Mouse (Mus musculus): ENCODE data around the gene Muc1. TPM values are rescaled to one million over a fixed set of nuclear protein-coding genes. Genes with fewer than 3 reads are reported as not detected.

Muc1 gene
- 1 to 10 TPM in 1 of 2 experiments, under 1 TPM in 1; 0.31 to 1.3 TPM for total RNA-seq (2021)
- long read RNA-seq, experiment 1: 0 reads
- long read RNA-seq, experiment 2: 0 reads

DNA sequence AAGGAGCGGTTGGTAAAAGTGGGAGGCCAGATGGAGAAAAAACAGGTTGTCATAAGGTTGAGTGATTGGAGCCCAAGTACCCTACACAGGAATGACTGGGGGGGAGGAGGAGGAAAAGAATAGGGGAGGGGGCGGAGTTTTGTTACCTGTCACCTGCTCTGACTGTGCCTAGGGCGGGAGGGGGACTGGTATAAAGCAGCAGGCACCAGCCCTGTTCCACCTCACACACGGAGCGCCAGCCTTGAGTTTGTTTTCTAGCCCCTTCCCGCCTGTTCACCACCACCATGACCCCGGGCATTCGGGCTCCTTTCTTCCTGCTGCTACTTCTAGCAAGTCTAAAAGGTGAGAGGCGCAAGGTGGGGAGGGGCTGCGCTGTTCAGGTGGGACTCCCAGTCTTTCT lies at the start of gene Muc1:
TSS of gene Muc1 (plus strand) at position 222 of the 400 bp plus-strand sequence.
- H3K27ac ChIP-seq: peak within 1 kb of the TSS; percentile 93
- H3K4me3 ChIP-seq: peak within 1 kb of the TSS; percentile 68
- TF ChIP-seq CTCF (conservative IDR thresholded peaks at IDR 0.05): no peak
- no peak for DNase-seq (ENCODE audit: low spot score in 2 of 2)

GRCm38 (mm10) chr3:89181749-89182500 lies 46.9 kb upstream of the Muc1 start:
- H3K4me3 ChIP-seq: no peak overlapping the region
- no peak for TF ChIP-seq CTCF (conservative IDR thresholded peaks at IDR 0.05)
- no peak for DNase-seq (ENCODE audit: low spot score in 2 of 2)
- peak overlapping the region; percentile 98; the same call in 1 of the 2 replicates for H3K27ac ChIP-seq

GRCm38 (mm10) chr3:89182531-89183057 lies 46.3 kb upstream of the Muc1 start:
- no peak for DNase-seq (ENCODE audit: low spot score in 2 of 2)
- Histone ChIP-seq H3K4me3 (peak overlapping the region; percentile 88; the same call in 1 of the 2 replicates), H3K27ac (peak overlapping the region; percentile 98)
- no peak for TF ChIP-seq CTCF (conservative IDR thresholded peaks at IDR 0.05)

DNA sequence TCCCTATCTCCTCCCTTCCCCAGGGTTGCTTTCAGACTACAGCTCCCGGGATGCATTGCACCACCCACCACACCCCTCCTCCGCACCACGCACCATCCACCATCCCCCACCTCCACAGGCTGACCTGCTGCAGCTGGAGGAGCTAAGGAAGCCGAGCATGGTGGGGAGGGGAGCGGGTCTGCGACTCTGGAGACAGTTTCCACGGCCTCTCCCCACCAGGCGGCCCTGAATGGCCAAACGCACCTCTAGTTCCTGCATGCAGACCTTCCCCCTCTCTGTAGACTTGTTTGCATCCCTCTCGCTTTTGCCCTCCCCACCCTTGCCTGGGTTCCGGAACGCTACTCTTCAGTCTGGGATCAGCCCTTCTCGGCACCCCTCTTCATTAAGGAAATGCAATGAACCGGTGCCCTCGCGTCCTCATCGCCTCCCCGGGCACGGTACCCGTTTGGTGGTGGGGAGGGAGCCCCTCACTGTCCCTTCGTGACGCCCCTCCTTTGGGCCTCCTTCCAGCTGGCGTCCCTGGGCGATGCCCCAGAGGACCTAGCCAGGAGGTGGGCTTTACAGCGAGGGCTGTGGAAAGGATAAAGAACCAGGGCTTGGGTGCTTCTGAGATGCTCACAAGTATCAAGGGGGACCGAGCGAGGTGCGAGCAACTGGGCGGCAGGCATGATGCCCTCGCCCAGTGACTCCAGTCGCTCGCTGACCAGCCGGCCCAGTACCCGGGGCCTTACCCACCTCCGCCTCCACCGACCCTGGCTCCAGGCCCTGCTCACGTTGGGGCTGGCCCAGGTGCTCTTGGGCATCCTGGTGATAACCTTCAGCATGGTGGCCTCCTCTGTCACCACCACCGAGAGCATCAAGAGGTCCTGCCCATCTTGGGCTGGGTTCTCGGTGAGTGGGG lies 45.5 kb upstream of the Muc1 start, which contains the start of gene Fam189b:
TSS of gene Fam189b (plus strand) at position 86 of the 901 bp plus-strand sequence.
- TF ChIP-seq CTCF (conservative IDR thresholded peaks at IDR 0.05): peak; percentile 27
- peak within 1 kb of the TSS; percentile 88 for H3K4me3 ChIP-seq
- H3K27ac ChIP-seq: peak within 1 kb of the TSS; percentile 98
- peak; percentile 91 to 95 for DNase-seq (ENCODE audit: low spot score in 2 of 2)

- peak overlapping the region; percentile 98 for H3K27ac ChIP-seq
- H3K4me3 ChIP-seq: peak overlapping the region; percentile 88
- DNase-seq (ENCODE audit: low spot score in 2 of 2): no peak
- no peak for TF ChIP-seq CTCF (conservative IDR thresholded peaks at IDR 0.05)
Observed at GRCm38 (mm10) chr3:89183959-89184315, 44.9 kb upstream of the Muc1 start.

DNA sequence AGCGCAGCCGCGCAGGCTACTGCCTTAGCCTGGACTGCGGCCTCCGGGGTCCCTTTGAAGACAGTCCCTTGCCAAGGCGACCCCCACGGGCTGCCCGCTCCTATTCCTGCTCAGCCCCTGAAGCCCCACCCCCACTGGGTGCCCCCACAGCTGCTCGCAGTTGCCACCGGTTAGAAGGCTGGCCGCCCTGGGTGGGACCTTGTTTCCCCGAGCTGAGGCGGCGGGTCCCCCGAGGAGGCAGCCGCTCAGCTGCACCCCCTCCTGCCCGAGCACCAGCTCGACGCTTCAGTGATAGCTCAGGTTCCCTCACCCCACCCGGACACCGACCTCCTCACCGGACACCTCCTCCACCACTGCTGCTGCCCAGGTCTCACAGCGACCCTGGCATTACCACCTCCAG lies 41.7 kb upstream of the Muc1 start:
- TF ChIP-seq CTCF (conservative IDR thresholded peaks at IDR 0.05): no peak
- no peak for DNase-seq (ENCODE audit: low spot score in 2 of 2)
- Histone ChIP-seq H3K4me3 (no peak overlapping the region), H3K27ac (no peak overlapping the region)

GRCm38 (mm10) chr3:89187690-89188477 lies 41.0 kb upstream of the Muc1 start:
- H3K4me3 ChIP-seq: no peak overlapping the region
- H3K27ac ChIP-seq: no peak overlapping the region
- DNase-seq (ENCODE audit: low spot score in 2 of 2): no peak
- no peak for TF ChIP-seq CTCF (conservative IDR thresholded peaks at IDR 0.05)

DNA sequence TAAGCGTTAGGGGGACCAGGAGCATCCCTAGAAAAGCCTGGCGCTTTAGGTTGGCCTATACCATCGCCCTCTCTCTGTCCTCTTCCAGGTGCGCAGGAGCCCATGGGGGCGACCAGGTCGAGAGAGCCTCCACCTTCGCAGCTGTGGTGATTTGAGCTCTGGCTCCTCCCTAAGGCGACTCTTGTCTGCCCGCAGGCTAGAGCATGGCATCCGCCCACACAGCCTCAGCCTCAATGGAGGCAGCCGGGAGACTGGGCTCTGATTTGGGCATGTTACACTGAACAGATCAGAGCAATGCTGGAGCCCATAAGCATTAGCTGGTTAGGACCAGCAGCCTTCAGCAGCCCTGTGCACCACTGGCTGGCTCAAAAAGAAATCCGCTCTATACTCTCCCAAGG lies 40.4 kb upstream of the Muc1 start:
- no peak for DNase-seq (ENCODE audit: low spot score in 2 of 2)
- no peak overlapping the region for H3K4me3 ChIP-seq
- H3K27ac ChIP-seq: no peak overlapping the region
- TF ChIP-seq CTCF (conservative IDR thresholded peaks at IDR 0.05): no peak

DNA sequence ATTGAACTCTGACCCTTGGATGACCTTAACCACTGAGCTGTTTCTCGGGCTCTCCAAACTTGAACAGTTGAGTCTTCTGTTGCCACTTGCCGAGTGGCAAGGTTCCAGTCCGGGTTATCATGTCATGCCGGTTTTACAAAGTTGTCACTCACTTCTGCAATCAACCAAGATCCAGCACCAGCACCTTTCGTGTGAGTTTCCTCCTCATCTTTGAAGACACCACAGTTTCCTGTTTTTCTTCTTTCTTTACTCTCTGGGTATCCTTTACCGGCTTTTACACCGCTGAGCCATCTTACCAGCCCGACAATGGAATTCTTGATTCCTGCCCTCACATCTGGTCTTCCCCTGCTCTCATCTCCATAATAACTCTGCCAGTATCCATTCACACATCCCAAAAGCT lies 38.4 kb upstream of the Muc1 start:
- no peak overlapping the region for H3K4me3 ChIP-seq
- no peak for TF ChIP-seq CTCF (conservative IDR thresholded peaks at IDR 0.05)
- no peak overlapping the region for H3K27ac ChIP-seq
- no peak for DNase-seq (ENCODE audit: low spot score in 2 of 2)

- TF ChIP-seq CTCF (conservative IDR thresholded peaks at IDR 0.05): no peak
- H3K27ac ChIP-seq: no peak overlapping the region
- no peak overlapping the region for H3K4me3 ChIP-seq
- DNase-seq (ENCODE audit: low spot score in 2 of 2): no peak
Observed at GRCm38 (mm10) chr3:89193351-89193750, 35.5 kb upstream of the Muc1 start.

DNA sequence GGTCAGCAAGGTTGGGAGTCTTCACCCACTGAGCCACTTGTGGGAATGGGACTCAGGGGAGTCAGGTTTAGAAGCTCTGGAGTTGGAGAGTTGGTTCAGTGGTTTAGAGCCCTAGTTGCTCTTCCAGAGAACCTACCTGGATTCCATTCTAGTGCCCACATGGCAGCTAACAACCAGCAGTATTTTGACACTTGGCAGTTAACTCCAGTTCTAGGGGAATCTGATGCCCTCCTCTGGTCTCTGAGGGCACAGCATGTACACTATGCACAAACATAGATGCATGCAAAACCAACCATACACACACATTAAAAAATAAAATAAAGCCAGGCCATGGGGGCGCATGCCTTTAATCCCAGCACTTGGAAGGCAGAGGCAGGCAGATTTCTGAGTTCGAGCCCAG lies 35.0 kb upstream of the Muc1 start:
- Histone ChIP-seq H3K27ac (no peak overlapping the region), H3K4me3 (no peak overlapping the region)
- TF ChIP-seq CTCF (conservative IDR thresholded peaks at IDR 0.05): peak; percentile 64
- no peak for DNase-seq (ENCODE audit: low spot score in 2 of 2)

All from layer of hippocampus, adult 2 months (tissue).